Mouse (Mus musculus): ENCODE measurements around the gene Aqp12. TPM values are rescaled to one million over a fixed set of nuclear protein-coding genes. Genes with fewer than 3 reads are reported as not detected.
A peak's percentile ranks its signal among the peaks of the same experiment; 100 is the strongest.

The Aqp12 gene
- polyA plus RNA-seq, 1 experiment from 2014 or later, result not detected

DNA sequence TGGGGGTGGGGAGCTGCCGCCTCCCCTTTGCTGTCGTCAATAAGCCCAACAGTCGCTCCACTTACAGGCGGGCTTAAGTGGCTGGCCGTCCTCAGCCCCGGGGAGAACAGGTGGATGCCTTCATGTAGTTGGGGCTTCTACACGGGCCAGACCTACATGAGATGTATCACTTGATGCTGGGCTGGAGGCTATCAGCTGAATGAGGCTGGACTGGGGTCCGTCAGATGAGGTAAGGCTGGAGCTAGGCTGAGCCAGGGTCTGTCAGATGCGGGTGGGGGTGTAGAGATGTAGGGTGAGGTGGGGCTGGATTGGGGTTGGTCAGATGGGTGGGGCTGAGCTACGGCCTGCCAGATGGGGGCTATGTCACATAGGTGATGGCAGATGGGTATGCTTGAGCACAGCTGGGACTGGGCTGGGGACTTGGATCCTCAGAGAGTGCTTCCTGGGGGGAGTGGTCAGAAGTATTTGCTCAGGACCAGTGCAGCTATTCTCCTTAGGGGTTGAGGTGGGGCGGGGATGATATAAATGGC is 27.0 kb upstream of the Aqp12 start:
- H3K4me1 ChIP-seq (replicated peaks; ENCODE audit: control insufficient read depth, insufficient read depth, low read length), result no peaks in the 10 kb centered on the region
- no peaks in the 10 kb centered on the region for H3K9me3 ChIP-seq (ENCODE audit: control insufficient read depth, low read length)
- H3K36me3 ChIP-seq (ENCODE audit: control insufficient read depth, insufficient read depth, low read length), result no peaks in the 10 kb centered on the region
- H3K4me3 ChIP-seq (ENCODE audit: low read depth, low read length), result no peak overlapping the region
- DNase-seq (ENCODE audit: low spot score) (no peak), ATAC-seq (replicated peaks; ENCODE audit: low FRiP score) (no peak)
- no peak overlapping the region for H3K9ac ChIP-seq (ENCODE audit: low read depth, low read length)
- no peak overlapping the region for H3K4me2 ChIP-seq
- H3K27me3 ChIP-seq (replicated peaks; ENCODE audit: control insufficient read depth, insufficient read depth, low read length), result no peaks in the 10 kb centered on the region; the same call in 1 of the 2 replicates
- H3K27ac ChIP-seq (ENCODE audit: low read depth, low read length), result no peak overlapping the region
- WGBS, result 34% methylated on average over 11 of the region's 11 CpGs

DNA sequence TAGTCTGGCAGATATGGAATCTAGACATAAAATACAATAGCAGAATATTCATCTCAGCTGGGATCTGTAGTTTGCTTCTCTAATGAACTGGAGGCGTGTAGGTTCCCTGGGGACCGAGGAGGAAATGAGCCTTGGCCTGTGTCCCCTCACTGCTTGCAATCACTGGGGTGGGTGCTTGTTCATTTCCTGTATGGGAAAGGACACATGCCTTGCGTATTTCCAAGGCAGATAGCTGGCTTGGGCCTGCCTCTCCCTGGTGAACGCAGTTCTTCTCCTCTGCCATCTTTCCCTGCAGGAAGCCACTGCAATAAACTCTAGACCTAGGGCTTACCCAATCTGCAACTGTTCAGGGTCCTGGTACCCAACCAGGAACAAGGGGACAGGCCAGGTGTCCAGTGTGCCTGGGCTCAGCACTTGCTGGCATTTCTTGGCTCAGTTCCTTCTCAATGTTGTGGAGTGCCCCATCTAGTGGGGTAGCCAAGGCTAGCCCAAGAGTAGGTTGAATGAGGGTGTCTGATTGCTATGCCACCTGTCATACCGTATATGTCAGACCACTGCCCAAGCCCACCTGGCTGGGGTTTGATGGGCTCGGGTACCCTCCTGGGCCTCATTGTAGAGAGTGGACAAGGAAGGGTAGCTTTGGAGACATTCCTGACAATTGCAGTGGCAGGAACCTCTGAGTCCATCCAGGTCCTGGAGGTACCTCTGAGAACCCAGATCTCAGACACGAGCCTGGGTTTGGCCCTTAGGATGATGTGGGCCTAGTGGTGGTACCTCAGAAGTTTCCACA is 24.9 kb upstream of the Aqp12 start:
- DNase-seq (ENCODE audit: low spot score), result no peak

DNA sequence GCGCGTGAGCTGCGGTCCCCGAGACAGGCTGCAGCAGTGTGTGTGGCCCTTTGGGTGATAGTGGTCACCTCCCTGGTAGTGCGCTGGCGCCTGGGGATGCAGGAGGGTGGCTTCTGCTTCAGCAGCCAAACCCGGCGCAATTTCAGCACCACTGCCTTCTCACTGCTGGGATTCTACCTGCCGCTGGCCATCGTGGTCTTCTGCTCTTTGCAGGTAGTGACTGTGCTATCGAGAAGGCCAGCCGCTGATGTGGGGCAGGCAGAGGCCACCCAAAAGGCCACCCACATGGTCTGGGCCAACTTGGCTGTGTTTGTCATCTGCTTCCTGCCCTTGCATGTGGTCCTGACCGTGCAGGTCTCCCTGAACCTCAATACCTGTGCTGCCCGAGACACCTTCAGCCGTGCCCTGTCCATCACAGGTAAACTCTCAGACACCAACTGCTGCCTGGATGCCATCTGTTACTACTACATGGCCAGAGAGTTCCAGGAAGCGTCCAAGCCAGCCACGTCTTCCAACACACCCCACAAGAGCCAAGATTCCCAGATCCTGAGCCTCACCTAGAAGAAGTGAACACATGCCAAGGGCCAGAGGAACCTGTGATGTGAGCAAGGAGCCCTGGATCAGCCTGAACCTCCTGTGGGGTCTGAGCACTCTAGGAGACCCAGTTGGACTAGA is 23.1 kb upstream of the Aqp12 start:
- Histone ChIP-seq H3K4me1 (replicated peaks; ENCODE audit: control insufficient read depth, insufficient read depth, low read length) (no peaks in the 10 kb centered on the region), H3K9ac (ENCODE audit: low read depth, low read length) (no peak overlapping the region), H3K27ac (ENCODE audit: low read depth, low read length) (no peak overlapping the region), H3K4me3 (ENCODE audit: low read depth, low read length) (no peak overlapping the region), H3K27me3 (replicated peaks; ENCODE audit: control insufficient read depth, insufficient read depth, low read length) (no peaks in the 10 kb centered on the region), H3K9me3 (ENCODE audit: control insufficient read depth, low read length) (no peaks in the 10 kb centered on the region), H3K36me3 (ENCODE audit: control insufficient read depth, insufficient read depth, low read length) (no peaks in the 10 kb centered on the region), H3K4me2 (no peak overlapping the region)
- WGBS, result 88% methylated on average over 17 of the region's 17 CpGs
- ATAC-seq (replicated peaks; ENCODE audit: low FRiP score), result no peak
- DNase-seq (ENCODE audit: low spot score), result no peak

More for the DNA sequence above, 24.9 kb upstream of the Aqp12 start:
- 67% methylated on average over 7 of the region's 7 CpGs for WGBS
- Histone ChIP-seq H3K9ac (ENCODE audit: low read depth, low read length) (no peak overlapping the region), H3K36me3 (ENCODE audit: control insufficient read depth, insufficient read depth, low read length) (no peaks in the 10 kb centered on the region), H3K4me1 (replicated peaks; ENCODE audit: control insufficient read depth, insufficient read depth, low read length) (no peaks in the 10 kb centered on the region), H3K27me3 (replicated peaks; ENCODE audit: control insufficient read depth, insufficient read depth, low read length) (no peaks in the 10 kb centered on the region; the same call in 1 of the 2 replicates), H3K27ac (ENCODE audit: low read depth, low read length) (no peak overlapping the region), H3K4me2 (no peak overlapping the region), H3K9me3 (ENCODE audit: control insufficient read depth, low read length) (no peaks in the 10 kb centered on the region), H3K4me3 (ENCODE audit: low read depth, low read length) (no peak overlapping the region)
- peak; percentile 19; the same call in 1 of the 2 replicates for ATAC-seq (replicated peaks; ENCODE audit: low FRiP score)

DNA sequence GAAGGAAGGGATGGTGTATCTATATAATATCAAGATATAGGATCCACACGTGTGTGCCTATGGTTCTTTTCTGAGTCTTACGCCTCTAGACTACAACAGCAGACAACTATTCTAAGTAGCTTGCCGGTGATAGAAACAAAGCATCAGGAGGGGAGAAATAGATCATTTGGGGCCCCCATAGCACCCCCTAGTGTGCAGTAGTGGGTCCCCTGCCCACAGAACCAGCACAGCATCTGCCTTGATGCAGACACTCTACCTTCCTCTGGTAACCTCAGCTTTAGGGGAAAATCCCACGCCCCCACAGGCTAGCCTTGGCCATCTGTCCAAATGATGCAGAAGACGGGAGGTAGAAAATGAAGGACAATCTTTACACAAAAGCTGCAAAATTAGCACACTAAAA is 21.1 kb upstream of the Aqp12 start:
- ATAC-seq (replicated peaks; ENCODE audit: low FRiP score) (no peak), DNase-seq (ENCODE audit: low spot score) (no peak)
- Histone ChIP-seq H3K36me3 (ENCODE audit: control insufficient read depth, insufficient read depth, low read length) (no peaks in the 10 kb centered on the region), H3K27ac (ENCODE audit: low read depth, low read length) (no peak overlapping the region), H3K4me1 (replicated peaks; ENCODE audit: control insufficient read depth, insufficient read depth, low read length) (no peaks in the 10 kb centered on the region), H3K27me3 (replicated peaks; ENCODE audit: control insufficient read depth, insufficient read depth, low read length) (no peaks in the 10 kb centered on the region), H3K9me3 (ENCODE audit: control insufficient read depth, low read length) (no peaks in the 10 kb centered on the region), H3K9ac (ENCODE audit: low read depth, low read length) (no peak overlapping the region), H3K4me2 (no peak overlapping the region), H3K4me3 (ENCODE audit: low read depth, low read length) (no peak overlapping the region)
- WGBS, result 77% methylated on average over 5 of the region's 5 CpGs

DNA sequence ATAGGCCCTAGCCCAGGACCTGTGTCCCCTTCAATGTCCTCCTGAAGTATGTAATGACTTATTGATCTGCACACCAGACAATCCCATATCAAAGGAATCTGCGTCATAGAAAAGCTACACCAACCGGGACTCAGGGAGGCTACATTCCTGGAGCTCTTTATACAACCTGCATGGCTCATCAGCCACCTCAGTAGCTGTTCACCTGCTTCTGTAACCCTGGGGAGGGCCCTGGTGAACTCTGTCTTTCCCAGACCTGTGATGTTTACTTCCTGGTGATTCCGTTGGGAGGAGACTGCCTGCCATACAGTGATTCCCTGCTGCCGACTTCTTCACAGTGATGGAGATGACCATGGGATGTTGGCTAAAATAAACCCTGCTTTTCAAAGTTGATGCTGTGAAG is 17.2 kb upstream of the Aqp12 start:
- no peak overlapping the region for H3K4me2 ChIP-seq
- DNase-seq (ENCODE audit: low spot score), result no peak
- no peak overlapping the region for H3K27ac ChIP-seq (ENCODE audit: low read depth, low read length)
- no peak for ATAC-seq (replicated peaks; ENCODE audit: low FRiP score)
- WGBS, result 69% methylated on average over 4 of the region's 4 CpGs
- no peaks in the 10 kb centered on the region for H3K36me3 ChIP-seq (ENCODE audit: control insufficient read depth, insufficient read depth, low read length)
- H3K9me3 ChIP-seq (ENCODE audit: control insufficient read depth, low read length), result no peaks in the 10 kb centered on the region
- no peak overlapping the region for H3K4me3 ChIP-seq (ENCODE audit: low read depth, low read length)
- H3K27me3 ChIP-seq (replicated peaks; ENCODE audit: control insufficient read depth, insufficient read depth, low read length), result no peaks in the 10 kb centered on the region
- H3K4me1 ChIP-seq (replicated peaks; ENCODE audit: control insufficient read depth, insufficient read depth, low read length), result no peaks in the 10 kb centered on the region
- H3K9ac ChIP-seq (ENCODE audit: low read depth, low read length), result no peak overlapping the region

DNA sequence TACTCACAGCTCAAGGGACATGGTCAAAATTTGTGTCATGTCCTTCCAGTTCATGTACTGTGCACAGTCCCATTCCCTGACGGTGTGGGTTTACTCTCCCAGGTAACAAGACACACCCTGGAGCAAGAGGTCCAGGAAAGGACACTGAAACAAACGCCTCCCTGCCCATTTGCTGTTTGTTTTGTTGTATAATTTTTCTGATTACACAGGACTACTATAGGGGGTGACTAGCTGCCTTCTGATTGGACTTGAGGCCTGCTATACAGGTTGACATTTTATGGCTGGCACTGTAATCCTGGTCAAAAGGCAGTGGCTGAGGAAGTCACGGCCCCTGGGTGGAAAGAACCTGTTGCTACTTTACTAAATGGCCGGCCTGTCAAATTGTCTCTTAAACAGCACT is 16.2 kb upstream of the Aqp12 start:
- no peak for DNase-seq (ENCODE audit: low spot score)
- Histone ChIP-seq H3K9me3 (ENCODE audit: control insufficient read depth, low read length) (no peaks in the 10 kb centered on the region), H3K27me3 (replicated peaks; ENCODE audit: control insufficient read depth, insufficient read depth, low read length) (no peaks in the 10 kb centered on the region), H3K4me3 (ENCODE audit: low read depth, low read length) (no peak overlapping the region), H3K9ac (ENCODE audit: low read depth, low read length) (no peak overlapping the region), H3K4me1 (replicated peaks; ENCODE audit: control insufficient read depth, insufficient read depth, low read length) (no peaks in the 10 kb centered on the region), H3K36me3 (ENCODE audit: control insufficient read depth, insufficient read depth, low read length) (no peaks in the 10 kb centered on the region), H3K4me2 (no peak overlapping the region), H3K27ac (ENCODE audit: low read depth, low read length) (no peak overlapping the region)
- WGBS, result 69% methylated on average over 4 of the region's 4 CpGs
- ATAC-seq (replicated peaks; ENCODE audit: low FRiP score), result no peak

DNA sequence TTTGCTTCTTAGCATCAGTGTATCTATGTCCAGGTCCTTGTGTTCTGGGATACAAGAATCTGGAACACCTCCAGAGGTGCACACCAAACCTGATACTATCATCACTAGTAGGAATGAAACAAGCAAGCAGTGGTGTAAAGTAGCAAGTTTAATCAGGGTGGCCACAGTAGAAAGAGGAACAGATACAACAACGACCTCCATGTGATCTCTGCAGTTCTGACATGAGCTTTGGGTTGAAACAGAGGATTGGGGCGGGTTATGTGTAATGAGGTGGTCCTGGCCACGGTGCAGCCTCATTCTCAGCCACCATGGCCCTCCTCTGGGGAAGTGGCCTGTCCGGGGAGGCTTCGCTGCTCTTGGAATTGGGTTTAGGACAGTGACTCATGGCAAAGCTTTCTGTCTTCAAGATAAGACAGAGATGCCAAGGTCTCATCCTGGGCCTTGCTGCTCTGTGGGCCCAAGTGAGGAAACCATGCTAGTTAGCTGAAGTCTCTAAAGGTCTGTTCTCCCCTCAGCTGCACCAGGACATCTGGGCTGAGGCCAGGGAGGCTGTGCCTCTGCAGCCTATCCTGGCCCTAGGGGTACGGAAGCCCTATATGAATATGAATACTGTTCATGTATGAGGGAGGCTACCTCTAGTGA is 13.8 kb upstream of the Aqp12 start:
- no peak for DNase-seq (ENCODE audit: low spot score)
- ATAC-seq (replicated peaks; ENCODE audit: low FRiP score), result no peak
- no peak overlapping the region for H3K4me2 ChIP-seq
- no peak overlapping the region for H3K9ac ChIP-seq (ENCODE audit: low read depth, low read length)
- H3K9me3 ChIP-seq (ENCODE audit: control insufficient read depth, low read length), result no peaks in the 10 kb centered on the region
- H3K4me1 ChIP-seq (replicated peaks; ENCODE audit: control insufficient read depth, insufficient read depth, low read length), result no peaks in the 10 kb centered on the region
- no peaks in the 10 kb centered on the region for H3K27me3 ChIP-seq (replicated peaks; ENCODE audit: control insufficient read depth, insufficient read depth, low read length)
- H3K36me3 ChIP-seq (ENCODE audit: control insufficient read depth, insufficient read depth, low read length), result no peaks in the 10 kb centered on the region
- no peak overlapping the region for H3K27ac ChIP-seq (ENCODE audit: low read depth, low read length)
- H3K4me3 ChIP-seq (ENCODE audit: low read depth, low read length), result no peak overlapping the region
- 60% methylated on average over 6 of the region's 6 CpGs for WGBS

DNA sequence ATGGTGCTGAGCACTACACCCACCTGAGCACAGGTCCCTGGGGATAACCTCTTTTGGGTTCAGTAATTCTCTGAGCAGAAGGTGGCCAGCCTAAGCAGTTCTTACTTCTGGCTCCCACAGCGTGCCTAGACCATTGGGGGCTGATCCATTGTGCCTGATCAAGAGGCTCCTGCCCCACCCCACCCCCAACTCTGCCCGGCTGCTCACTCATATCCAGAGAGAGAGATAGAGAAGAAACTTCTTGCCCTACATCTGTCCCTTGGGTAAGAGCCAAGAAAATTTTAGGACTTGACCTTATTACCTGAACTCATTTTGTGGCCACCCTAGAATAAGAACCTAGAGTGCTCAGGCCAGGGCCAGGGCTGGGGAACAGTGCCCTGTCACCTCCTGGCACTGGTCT is 13.3 kb upstream of the Aqp12 start:
- H3K27me3 ChIP-seq (replicated peaks; ENCODE audit: control insufficient read depth, insufficient read depth, low read length), result no peaks in the 10 kb centered on the region
- H3K9me3 ChIP-seq (ENCODE audit: control insufficient read depth, low read length), result no peaks in the 10 kb centered on the region
- no peak overlapping the region for H3K4me2 ChIP-seq
- H3K27ac ChIP-seq (ENCODE audit: low read depth, low read length), result no peak overlapping the region
- no peak overlapping the region for H3K9ac ChIP-seq (ENCODE audit: low read depth, low read length)
- ATAC-seq (replicated peaks; ENCODE audit: low FRiP score), result no peak
- H3K4me3 ChIP-seq (ENCODE audit: low read depth, low read length), result no peak overlapping the region
- no peaks in the 10 kb centered on the region for H3K4me1 ChIP-seq (replicated peaks; ENCODE audit: control insufficient read depth, insufficient read depth, low read length)
- no peaks in the 10 kb centered on the region for H3K36me3 ChIP-seq (ENCODE audit: control insufficient read depth, insufficient read depth, low read length)
- DNase-seq (ENCODE audit: low spot score), result no peak
- 67% methylated on average over 2 of the region's 2 CpGs for WGBS

Data from liver, embryonic 11.5 days (tissue).